Mouse (Mus musculus): ENCODE results near the gene Inhbb. TPM values are rescaled to one million over a fixed set of nuclear protein-coding genes. Genes with fewer than 3 reads are reported as not detected.

Gene Inhbb
- polyA plus RNA-seq (2017; shearing (Covaris generic)): not detected

DNA sequence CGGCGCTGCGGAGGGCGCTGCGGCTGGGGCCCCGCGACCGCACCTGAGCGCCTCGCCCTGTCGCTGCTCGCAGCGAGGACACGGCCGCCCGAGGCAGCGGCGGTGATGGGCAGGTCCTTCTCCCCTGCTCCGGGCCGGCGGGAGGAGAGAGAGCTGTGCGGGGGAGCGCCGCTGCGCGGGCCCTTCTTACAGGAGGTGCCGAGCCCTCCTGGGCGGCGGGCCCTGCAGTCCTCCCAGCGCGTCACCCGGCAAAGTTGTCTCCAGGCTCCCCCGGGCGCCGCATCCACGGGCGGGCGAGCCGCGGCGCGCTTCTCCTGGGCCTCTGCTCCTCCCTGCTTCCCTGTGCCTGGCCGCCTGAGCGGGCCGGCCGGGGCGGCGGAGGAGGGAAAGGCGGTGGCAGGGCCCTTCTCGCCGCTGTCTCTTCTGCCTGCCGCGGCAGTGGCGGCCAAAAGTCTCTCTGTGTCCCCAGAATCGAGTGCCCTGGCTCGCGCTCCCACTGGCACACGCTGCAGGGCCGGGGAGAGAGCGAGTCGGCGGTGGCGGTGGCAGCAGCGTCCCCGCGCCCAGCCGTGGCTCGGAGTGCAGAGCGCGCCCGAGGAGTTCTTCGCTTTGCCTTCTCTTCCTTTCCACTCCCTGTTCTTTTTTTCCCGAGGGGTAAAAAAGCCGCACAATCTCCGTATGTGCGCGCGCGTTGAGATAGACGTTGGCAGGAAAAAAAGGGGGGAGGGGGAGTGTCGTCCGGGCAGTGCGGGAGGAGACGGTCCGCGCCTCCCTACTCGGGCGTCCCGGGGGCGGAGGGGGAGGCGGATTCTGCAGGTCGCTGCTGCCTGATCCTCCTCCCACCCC, at the start of gene Inhbb:
Gene Inhbb (minus strand): TSS at position 673 of the 846 bp plus-strand sequence.

Other genes with a start within 250 kb of the Inhbb start
- gene Ralb, start 82.5 kb upstream of the Inhbb start, polyA plus RNA-seq (2017; shearing (Covaris generic)): 22.7 TPM
- gene Tmem185b, start 103.9 kb upstream of the Inhbb start, polyA plus RNA-seq (2017; shearing (Covaris generic)): 24.4 TPM
- 1.8 TPM for gene Epb41l5, start 226.8 kb upstream of the Inhbb start, polyA plus RNA-seq (2017; shearing (Covaris generic))

Measured in activated CD4-positive, CD25-positive, alpha-beta regulatory T cell, adult 9 weeks (primary cell).